Mouse (Mus musculus) kidney, adult 2 months (tissue): Measurements from ENCODE around the gene Fyttd1. TPM values are rescaled to one million over a fixed set of nuclear protein-coding genes. Genes with fewer than 3 reads are reported as not detected.
A peak's percentile ranks its signal among the peaks of the same experiment; 100 is the strongest.
"Not testable (repeated sequence)": the region's sequence is repeated elsewhere in the genome, so short reads cannot be mapped to it uniquely, and the experiment has no call there.

ENCODE experiments used
- DNase-seq: peaks from one replicate; pipeline ENCODE4 v3.0.0; 2021
- H3K27ac ChIP-seq: fragments of 200-500 bp; 2 replicates; pipeline ENCODE4 v1.5.1; 2012; ENCODE audit warnings: low read depth, low read length, control low read depth, inconsistent platforms; ENCODE audit not compliant: insufficient read depth
- H3K27me3 ChIP-seq: fragments of 200-500 bp; replicated peaks from 2 replicates; pipeline ENCODE4 v1.6.1; 2012; ENCODE audit warnings: mild to moderate bottlenecking, moderate library complexity, low read length, inconsistent platforms; ENCODE audit not compliant: control insufficient read depth, insufficient read depth
- H3K36me3 ChIP-seq: fragments of 200-500 bp; 2 replicates; pipeline ENCODE4 v1.6.1; 2012; ENCODE audit warnings: mild to moderate bottlenecking, moderate library complexity, low read length, inconsistent platforms; ENCODE audit not compliant: control insufficient read depth, insufficient read depth
- H3K4me1 ChIP-seq: fragments of 200-500 bp; 2 replicates; pipeline ENCODE4 v1.6.1; 2011; ENCODE audit warnings: low read length; ENCODE audit not compliant: control insufficient read depth, insufficient read depth
- H3K4me3 ChIP-seq: fragments of 200-500 bp; 2 replicates; pipeline ENCODE4 v1.5.1; 2011; ENCODE audit warnings: mild to moderate bottlenecking, low read depth, low read length, control low read depth; ENCODE audit not compliant: insufficient read depth
- CTCF ChIP-seq: fragments of 200-500 bp; conservative IDR thresholded peaks from 2 replicates; pipeline ENCODE4 v1.5.1; 2011; ENCODE audit warnings: low read depth, mild to moderate bottlenecking, control low read depth, low read length, moderate library complexity, mixed read lengths; ENCODE audit not compliant: insufficient read depth, insufficient read length
- POLR2A ChIP-seq: fragments of 200-500 bp; IDR thresholded peaks from one replicate; pipeline ENCODE4 v1.6.1; 2011; ENCODE audit warnings: low read depth, low read length, control low read depth
- WGBS: fragments of 180-500 bp; shearing (Covaris S2); methylation state at CpG from one replicate; pipeline ENCODE4 v1.1.7; 2018; 5-methylcytosine and 5-hydroxymethylcytosine counted together
- polyA plus RNA-seq: library from polyadenylated mRNA; depleted of rRNA; stranded (reverse); fragments of >200 nt; gene quantifications from 2 replicates; pipeline ENCODE4 v1.2.3, GENCODE M21; 2012

Fyttd1 gene
- polyA plus RNA-seq, 1 experiment: 9.0 TPM

DNA sequence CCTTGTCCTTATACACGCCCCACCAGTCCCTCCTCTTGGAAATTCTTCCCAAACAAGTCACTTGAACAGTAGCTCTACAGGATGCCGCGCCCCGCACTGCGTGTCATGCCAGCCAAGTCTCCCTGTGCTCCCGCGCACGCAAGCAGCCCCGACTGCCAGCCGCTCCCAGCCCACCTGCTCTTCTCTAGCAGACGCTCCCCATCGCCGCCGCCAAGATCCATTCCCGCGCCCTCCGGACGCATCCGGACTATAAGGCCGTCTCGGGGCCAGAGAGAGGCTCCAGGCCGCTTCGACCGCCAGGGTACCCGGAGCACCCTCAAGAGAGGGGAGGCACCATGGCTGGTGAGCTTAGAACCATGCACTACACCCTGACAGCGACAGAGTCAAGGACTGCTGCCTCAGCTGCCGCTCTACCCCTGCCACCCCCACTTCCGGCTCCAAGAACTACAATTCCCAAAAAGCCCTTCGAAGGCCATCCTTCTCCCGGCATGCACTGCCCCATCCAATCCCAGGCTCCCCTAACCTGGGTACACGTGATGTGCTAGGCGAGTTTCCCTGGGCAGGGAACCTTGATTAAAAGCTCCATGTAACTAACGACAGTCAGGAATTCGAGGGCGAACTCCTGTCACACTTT, 9.3 kb upstream of the Fyttd1 start:
- Histone ChIP-seq H3K4me3 (peak overlapping the region; percentile 87), H3K36me3 (no peaks in the 10 kb centered on the region), H3K27ac (peak overlapping the region; percentile 58), H3K4me1 (peaks cover 19% of the 10 kb centered on the region), H3K27me3 (no peaks in the 10 kb centered on the region)
- DNase-seq: peak; percentile 96
- TF ChIP-seq CTCF (no peak), POLR2A (peak; percentile 44)
- under 1% methylated on average over 35 of the region's 35 CpGs for WGBS

DNA sequence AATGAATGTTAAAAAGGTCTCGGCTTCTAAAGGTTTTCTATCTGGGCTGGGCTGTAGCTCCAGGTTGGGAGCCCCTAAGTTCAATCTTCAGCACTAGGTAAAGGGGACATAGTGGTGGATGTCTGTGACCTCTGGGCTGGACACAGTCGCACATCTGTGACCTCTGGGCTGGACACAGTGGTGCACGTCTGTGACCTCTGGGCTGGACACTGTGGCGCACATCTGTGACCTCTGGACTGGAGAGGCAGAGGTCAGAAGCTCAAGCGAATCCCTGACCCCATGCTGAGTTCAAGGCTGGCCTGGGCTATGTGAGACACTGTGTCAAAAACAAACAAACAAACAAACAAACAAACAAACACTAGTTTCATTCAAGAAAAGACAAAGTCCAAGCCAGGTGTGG, 7.1 kb upstream of the Fyttd1 start:
- Histone ChIP-seq H3K36me3 (no peaks in the 10 kb centered on the region), H3K27me3 (no peaks in the 10 kb centered on the region), H3K4me3 (no peak overlapping the region), H3K4me1 (peaks cover 24% of the 10 kb centered on the region), H3K27ac (no peak overlapping the region)
- DNase-seq: peak; percentile 30
- TF ChIP-seq CTCF: no peak
- TF ChIP-seq POLR2A: no peak
- WGBS: 62% methylated on average over 5 of the region's 5 CpGs

DNA sequence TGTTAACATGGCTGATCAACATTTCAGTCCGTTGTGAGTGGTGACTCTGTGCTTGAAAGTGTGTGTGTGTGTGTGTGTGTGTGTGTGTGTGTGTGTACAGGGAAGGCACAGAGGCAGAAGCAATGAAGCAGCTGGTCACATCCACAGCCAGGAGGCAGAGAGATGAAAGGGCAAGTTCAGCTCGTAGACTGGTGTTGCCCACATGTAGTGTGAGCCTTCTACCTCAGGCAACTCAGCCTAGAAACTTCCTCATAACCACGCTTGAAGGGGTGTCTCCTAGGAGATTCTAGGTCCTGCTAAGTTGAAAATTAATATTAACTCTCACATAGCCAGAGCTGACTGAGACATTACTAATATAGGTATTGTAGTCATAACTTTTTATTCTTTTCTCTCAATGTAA, 3.9 kb upstream of the Fyttd1 start:
- H3K4me1 ChIP-seq: peaks cover 13% of the 10 kb centered on the region
- DNase-seq: peak; percentile 62
- H3K27ac ChIP-seq: peak overlapping the region; percentile 24; the same call in 1 of the 2 replicates
- H3K4me3 ChIP-seq: no peak overlapping the region
- no peaks in the 10 kb centered on the region for H3K27me3 ChIP-seq
- 26% methylated on average over 3 of the region's 3 CpGs for WGBS
- no peak for TF ChIP-seq CTCF
- no peak for TF ChIP-seq POLR2A
- H3K36me3 ChIP-seq: no peaks in the 10 kb centered on the region

DNA sequence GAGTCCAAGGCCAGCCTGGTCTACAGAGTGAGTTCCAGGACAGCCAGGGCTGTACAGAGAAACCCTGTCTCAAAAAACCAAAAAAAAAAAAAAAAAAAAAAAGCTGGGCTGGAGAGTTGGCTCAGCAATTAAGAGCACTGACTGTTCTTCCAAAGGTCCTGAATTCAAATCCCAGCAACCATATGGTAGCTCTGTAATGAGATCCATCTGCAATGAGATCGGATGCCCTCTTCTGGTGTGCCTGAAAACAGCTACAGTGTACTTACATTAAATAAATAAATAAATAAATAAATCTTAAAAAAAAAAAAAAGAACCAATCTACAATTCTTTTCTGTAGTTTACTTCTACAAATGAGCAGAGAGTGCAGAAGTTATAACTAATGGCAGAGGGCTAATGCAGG, 2.0 kb upstream of the Fyttd1 start:
- not testable (repeated sequence) for H3K36me3 ChIP-seq, H3K4me1 ChIP-seq, DNase-seq, H3K4me3 ChIP-seq, H3K27me3 ChIP-seq
- H3K27ac ChIP-seq: peak overlapping the region; percentile 73; the same call in 1 of the 2 replicates
- WGBS: 81% methylated on average over 1 of the region's 1 CpGs

DNA sequence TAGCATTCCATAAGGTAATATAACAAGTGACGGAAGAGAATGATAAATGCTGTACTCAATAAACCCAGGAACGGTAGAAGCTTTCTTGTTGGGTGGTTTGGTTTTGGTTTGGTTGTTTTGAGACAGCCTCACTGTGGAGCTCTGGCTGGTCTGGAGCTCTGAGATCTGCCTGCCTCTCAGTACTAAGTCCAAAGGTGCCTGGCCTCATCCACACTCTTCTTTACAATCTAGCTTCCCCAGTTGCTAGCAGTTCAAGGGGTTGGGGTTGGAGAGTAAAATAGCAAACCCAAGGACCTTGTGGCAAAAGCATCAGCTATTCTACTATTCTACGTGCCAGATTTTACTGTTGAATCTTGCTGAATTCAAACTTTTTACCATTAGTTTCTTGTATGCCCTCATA, 1.5 kb upstream of the Fyttd1 start:
- 68% methylated on average over 3 of the region's 3 CpGs for WGBS
- no peaks in the 10 kb centered on the region for H3K27me3 ChIP-seq

DNA sequence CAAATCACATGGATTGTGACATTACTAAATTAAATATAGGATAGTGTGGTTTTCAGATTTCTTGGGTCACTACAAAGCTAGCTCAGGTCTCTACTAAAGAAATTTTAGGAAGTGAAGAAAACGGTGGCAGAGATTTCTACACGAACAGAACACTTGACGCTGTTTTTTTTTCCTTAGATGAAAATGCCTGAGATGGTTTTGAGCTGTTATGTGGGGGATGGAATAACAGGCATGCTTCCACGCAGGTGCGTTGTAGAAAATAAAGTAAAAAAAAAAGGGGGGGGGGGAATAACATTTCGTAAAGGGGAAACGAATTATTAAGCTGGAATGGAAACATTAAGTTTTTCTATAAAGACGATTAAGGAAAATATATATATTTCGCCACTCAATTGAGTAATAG, 469 bp upstream of the Fyttd1 start:
- Histone ChIP-seq H3K4me3 (no peak overlapping the region; the same call in 1 of the 2 replicates), H3K27ac (no peak overlapping the region), H3K27me3 (no peaks in the 10 kb centered on the region), H3K4me1 (peaks cover 9% of the 10 kb centered on the region), H3K36me3 (no peaks in the 10 kb centered on the region)
- 8% methylated on average over 9 of the region's 9 CpGs for WGBS
- TF ChIP-seq POLR2A: no peak
- no peak for TF ChIP-seq CTCF
- no peak for DNase-seq

More for the DNA sequence above, 1.5 kb upstream of the Fyttd1 start:
- TF ChIP-seq CTCF (no peak), POLR2A (no peak)
- DNase-seq: peak; percentile 70
- Histone ChIP-seq H3K4me3 (no peak overlapping the region), H3K4me1 (peaks cover 9% of the 10 kb centered on the region), H3K36me3 (no peaks in the 10 kb centered on the region), H3K27ac (peak overlapping the region; percentile 73; the same call in 1 of the 2 replicates)

DNA sequence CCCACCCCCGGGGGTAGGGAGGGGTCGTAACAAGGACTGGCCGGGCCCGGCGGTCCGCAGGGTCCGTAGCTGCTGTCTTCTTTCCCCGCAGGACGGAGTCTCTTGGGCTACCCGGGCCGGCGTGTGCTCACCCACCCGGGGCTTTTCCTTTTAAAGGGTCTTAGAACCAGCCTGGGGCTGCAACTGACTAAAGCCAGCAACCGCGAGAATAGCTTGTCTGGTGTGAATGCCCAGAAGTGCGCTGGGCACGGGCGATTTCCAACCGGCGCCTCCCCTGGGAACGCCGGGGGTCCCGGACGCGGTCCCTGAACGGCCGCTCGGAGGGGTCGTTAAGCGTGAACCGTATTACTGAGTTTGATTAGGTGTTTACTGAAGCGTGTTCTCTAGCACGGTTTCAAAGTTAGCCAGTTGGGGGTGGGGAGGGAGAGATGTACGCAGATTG, 878 bp downstream of the Fyttd1 start:
- no peaks in the 10 kb centered on the region for H3K27me3 ChIP-seq
- H3K4me3 ChIP-seq: peak overlapping the region; percentile 74
- TF ChIP-seq CTCF (no peak), POLR2A (no peak)
- H3K4me1 ChIP-seq: peaks cover 6% of the 10 kb centered on the region
- peak; percentile 23 for DNase-seq
- H3K27ac ChIP-seq: peak overlapping the region; percentile 48; the same call in 1 of the 2 replicates
- no peaks in the 10 kb centered on the region for H3K36me3 ChIP-seq
- WGBS: 1% methylated on average over 34 of the region's 34 CpGs
